Mouse (Mus musculus): ENCODE measurements around the gene Ccdc97. TPM values are rescaled to one million over a fixed set of nuclear protein-coding genes. Genes with fewer than 3 reads are reported as not detected.
A peak's percentile ranks its signal among the peaks of the same experiment; 100 is the strongest.

The Ccdc97 gene
- total RNA-seq (2021) = 10 to 100 TPM; 50.3 to 52.7 TPM

- intact Hi-C loops (cut with DNase I) = loop anchor here (2.0 kb wide), 1 partner anchor 32 kb away; the partner anchor contains the start of gene Tgfb1
- DNase-seq (ENCODE audit: low spot score) = peak; percentile 89
These were observed at the start of gene Ccdc97 for GRCm38 (mm10) chr7:25718788-25719417. Gene Ccdc97 (minus strand): TSS chr7:25719088.

DNA sequence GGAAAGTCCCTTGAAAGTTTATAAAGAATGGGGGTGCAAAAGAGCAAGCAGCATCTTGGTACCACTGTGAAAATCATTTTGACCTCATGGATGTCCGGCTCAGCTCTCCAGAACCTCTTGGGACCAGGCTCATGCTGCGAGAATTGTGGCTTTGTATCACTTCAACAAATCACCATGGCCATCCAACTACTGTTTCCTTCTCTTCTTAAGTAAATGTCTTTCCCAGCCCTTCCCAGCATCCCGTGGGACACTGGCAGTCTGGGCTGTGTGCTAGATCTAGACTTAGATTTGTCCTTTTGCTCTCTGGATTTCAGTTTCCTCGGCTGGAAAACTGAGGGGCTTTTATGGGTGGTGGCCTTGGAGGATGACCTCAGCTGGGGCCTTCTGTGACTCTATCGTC, 49.3 kb upstream of the Ccdc97 start:
- intact Hi-C loops (cut with DNase I) = no loop called here
- DNase-seq (ENCODE audit: low spot score) = no peak

DNA sequence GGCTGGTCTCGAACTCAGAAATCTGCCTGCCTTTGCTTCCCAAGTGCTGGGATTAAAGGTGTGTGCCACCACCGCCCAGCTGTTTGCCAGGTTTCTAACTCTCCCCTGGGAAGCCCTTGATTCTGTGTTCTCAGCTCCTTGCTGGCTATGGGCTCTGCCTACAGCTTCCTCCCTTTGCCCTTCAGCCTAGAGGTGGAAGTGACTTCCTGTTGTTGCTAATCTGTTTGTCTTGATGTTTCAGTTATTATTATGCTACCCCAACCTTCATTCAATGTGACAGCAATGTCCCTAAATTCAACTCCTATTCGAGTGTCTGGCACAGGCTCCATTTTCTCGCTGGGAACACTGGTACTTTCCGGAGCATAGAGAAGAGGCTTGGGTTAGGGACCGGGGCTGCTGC, 47.2 kb upstream of the Ccdc97 start:
- intact Hi-C loops (cut with DNase I) = no loop called here
- DNase-seq (ENCODE audit: low spot score) = no peak

DNA sequence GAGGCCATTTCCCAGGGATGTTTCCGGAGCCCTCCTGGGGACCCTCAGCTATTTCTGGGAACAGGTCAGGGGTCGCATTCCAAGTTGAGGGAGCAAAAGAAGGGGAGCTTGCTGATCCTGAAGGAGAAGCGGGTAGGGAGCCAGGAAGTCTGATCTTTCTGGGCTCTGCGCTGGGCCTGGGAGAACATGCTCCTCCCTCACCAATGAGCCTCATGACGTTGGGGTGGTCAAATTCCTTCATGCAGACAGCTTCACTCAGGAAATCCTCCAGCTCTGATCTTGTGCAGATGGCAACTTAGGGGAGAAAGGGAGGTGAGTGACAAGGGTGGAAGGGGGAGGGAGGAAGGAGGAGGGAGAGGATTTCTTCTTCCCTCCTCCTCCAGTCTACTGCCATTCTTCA, 45.3 kb upstream of the Ccdc97 start:
- DNase-seq (ENCODE audit: low spot score) = no peak
- intact Hi-C loops (cut with DNase I) = no loop called here

- intact Hi-C loops (cut with DNase I) = no loop called here
- DNase-seq (ENCODE audit: low spot score) = no peak
These were observed 44.8 kb upstream of the Ccdc97 start for GRCm38 (mm10) chr7:25763678-25764077.

- intact Hi-C loops (cut with DNase I) = loop anchor here (2.0 kb wide), 1 partner anchor 15 kb away; no protein-coding TSS in a partner anchor
- no peak for DNase-seq (ENCODE audit: low spot score)
These were observed 42.5 kb upstream of the Ccdc97 start for GRCm38 (mm10) chr7:25761354-25761753.

DNA sequence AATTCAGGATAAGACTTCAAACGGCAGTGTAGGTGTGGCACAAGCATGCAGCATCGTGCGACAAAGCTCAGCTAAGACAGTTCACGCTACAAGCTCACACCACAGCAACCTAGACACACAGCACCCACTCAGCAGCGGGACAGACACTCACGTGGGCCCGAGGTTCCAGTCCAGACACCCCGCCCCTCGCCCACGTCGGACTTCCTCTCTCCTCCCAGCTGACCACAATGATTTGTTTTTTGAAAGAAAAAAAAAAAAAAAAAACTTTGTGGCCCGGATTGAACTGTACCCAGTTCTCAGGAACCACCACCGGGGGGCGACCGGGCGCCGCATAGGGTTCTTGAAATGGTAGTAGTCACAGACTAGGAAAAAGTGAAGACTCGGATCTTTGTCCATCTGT, 37.1 kb upstream of the Ccdc97 start:
- intact Hi-C loops (cut with DNase I) = loop anchor here (1.0 kb wide), 1 partner anchor 49 kb away; no protein-coding TSS in a partner anchor
- DNase-seq (ENCODE audit: low spot score) = peak; percentile 89

DNA sequence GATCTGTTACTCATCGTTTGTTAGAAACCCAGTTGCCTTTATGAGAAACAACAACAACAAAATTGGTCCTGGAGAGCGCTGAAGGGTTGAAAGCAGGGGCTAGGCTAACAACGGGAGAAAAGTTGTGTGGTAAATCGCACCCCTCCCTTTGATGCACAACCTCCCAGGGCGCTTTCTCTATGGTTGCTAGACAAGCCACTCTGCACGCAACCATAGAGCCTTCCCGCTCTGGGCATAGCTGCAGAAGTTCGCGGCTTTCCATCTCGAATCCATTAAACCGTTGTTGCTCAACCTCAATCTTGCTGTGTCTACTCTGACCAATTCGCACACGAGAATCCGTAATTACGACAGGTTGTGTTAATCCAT, 36.6 kb upstream of the Ccdc97 start:
- intact Hi-C loops (cut with DNase I) = no loop called here
- DNase-seq (ENCODE audit: low spot score) = peak; percentile 35

DNA sequence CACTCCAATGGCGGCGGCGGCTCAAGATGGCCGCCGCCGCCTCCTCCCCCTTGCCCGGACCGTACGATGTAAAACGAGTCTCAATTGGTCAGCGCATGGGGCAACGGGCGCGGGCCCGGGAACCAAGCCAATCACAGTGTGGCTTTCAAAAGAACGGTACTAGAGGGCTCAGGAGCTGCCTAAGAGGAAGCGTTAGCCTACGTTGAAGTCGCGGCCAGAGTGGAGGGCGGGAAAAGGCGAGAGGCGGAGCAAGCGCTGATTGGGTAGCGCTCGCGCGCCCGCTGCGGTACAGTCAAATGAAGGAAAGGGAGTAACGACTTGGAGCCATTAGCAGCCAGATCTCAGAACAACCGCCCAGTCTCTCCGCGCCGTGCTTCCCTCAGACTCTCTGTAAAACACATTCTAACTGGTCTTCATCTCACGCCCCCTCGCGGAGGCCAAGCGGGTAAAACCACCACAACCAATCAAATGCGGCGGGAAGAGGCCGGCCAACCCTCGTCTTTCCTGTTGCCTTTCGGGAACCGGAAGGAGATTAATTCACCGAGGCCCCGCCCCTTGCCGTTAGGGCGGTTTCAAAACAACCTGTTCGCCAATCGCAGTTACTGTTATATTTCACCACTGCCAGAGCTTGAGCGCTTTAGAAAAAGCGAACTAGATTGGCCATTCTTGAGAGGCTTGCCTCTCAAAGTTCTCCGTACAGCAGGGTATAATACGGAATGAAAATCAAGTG, 36.0 kb upstream of the Ccdc97 start, which contains the start of gene Hnrnpul1:
Gene Hnrnpul1, minus strand, starts transcription at position 20 of the 730 bp plus-strand sequence.
- DNase-seq (ENCODE audit: low spot score) = peak; percentile 98
- intact Hi-C loops (cut with DNase I) = loop anchor here (5.0 kb wide), 1 partner anchor 73 kb away; the partner anchor contains the start of gene B9d2

- intact Hi-C loops (cut with DNase I) = loop anchor here (5.0 kb wide), 1 partner anchor 72 kb away; the partner anchor contains the start of gene B9d2
- no peak for DNase-seq (ENCODE audit: low spot score)
These were observed 35.5 kb upstream of the Ccdc97 start for GRCm38 (mm10) chr7:25754439-25754737.

DNA sequence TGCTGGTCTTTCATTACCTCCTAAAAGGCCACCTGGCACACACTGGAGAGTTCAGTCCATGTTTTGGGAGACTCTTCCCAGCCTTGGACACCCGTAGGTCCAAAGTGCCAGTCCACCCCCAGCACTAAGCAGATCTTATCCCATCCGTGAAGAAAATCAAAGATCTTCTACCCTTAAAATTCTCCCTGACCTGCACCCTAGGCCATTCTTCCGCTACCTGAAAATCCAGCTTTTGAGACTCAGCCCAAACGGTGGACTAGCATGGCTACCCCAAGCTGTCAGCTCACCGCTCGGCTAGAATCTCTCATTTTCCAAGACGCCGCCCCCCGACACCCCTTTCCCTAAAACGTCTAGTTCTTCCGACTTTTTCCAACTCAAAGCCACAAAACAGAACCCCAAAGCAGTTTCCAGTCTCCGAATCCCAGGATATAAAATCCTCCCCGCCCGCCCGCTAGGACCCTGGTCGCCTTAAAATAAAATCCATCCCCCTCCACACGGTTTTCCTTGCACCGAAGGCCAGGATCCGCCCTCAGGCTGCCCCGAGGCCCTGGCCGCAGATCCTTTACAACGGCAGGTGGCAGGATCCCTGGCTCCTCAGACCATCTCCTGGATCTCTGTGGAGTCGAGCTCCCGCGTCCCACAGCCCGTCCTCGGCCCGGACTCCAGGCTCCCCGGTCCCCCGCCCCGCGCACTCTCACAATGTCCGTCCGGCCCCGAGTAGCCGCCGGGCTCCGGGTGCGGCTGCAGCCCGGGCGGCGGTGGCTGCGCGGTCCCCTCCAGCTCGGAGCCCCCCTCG, 35.0 kb upstream of the Ccdc97 start:
- intact Hi-C loops (cut with DNase I) = loop anchor here (5.0 kb wide), 1 partner anchor 72 kb away; the partner anchor contains the start of gene B9d2
- DNase-seq (ENCODE audit: low spot score) = peak; percentile 22

- no peak for DNase-seq (ENCODE audit: low spot score)
- intact Hi-C loops (cut with DNase I) = loop anchor here (5.0 kb wide), 1 partner anchor 71 kb away; the partner anchor contains the start of gene B9d2
These were observed 34.2 kb upstream of the Ccdc97 start for GRCm38 (mm10) chr7:25753076-25753475.

DNA sequence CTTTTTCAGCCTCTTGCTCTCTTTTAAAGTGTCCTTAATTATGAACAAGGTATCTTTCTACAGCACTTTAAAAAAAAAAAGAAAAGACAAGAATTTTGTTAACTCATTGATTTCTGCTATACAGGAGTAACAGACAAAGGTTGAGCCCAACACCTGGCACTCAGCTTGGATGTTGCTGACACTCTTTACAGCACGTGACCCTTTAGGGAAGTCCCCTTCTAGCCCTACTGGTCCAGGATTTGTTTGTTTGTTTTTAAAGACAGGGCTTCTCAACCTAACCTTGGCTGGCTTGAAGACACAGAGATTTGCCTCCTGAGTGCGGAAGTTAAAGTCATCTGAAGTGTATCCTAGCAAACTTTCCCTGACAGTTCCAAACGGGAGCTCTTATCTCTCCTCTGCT, 28.0 kb upstream of the Ccdc97 start:
- no peak for DNase-seq (ENCODE audit: low spot score)
- intact Hi-C loops (cut with DNase I) = loop anchor here (2.0 kb wide), 1 partner anchor 14 kb away; no protein-coding TSS in a partner anchor

DNA sequence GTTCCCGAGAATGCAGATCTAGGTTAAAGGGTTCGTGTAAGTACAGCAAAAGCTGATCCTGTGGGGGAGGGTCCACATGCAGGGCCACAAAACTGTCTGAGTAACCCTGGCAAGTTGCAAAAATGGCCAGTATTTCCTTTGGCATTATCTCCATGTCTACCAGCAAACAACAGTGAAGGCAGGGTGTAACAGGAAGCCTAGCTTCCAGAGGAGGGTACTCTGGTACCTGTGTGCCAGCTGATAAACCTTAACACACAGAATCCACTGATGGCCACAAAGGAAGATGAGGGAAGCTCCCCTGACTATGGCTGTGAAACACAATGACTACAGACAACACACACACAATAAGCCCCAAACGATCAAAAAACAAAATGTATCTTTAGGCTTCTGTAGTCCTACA, 19.4 kb upstream of the Ccdc97 start:
- DNase-seq (ENCODE audit: low spot score) = no peak
- intact Hi-C loops (cut with DNase I) = no loop called here

- intact Hi-C loops (cut with DNase I) = no loop called here
- no peak for DNase-seq (ENCODE audit: low spot score)
These were observed 18.0 kb upstream of the Ccdc97 start for GRCm38 (mm10) chr7:25736920-25737319.

DNA sequence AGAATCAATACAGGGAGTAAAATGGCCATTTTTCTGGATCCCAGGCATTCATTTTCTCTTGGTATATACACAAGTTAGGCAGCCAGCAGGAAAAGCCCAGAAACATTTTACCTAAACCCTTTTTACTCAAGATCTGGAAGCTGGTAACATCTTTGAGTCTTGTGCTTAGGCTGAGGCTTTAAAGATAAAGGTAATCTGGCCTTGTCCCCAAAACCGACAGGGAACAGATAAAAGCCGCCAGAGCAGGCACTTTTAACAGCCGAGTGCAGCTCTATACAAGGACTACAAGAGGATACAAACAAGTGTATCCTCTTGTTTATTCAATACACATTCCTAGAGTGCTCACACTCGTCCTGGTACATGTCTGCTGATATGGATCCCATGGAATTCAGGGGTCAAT, 16.1 kb upstream of the Ccdc97 start:
- no peak for DNase-seq (ENCODE audit: low spot score)
- intact Hi-C loops (cut with DNase I) = no loop called here

DNA sequence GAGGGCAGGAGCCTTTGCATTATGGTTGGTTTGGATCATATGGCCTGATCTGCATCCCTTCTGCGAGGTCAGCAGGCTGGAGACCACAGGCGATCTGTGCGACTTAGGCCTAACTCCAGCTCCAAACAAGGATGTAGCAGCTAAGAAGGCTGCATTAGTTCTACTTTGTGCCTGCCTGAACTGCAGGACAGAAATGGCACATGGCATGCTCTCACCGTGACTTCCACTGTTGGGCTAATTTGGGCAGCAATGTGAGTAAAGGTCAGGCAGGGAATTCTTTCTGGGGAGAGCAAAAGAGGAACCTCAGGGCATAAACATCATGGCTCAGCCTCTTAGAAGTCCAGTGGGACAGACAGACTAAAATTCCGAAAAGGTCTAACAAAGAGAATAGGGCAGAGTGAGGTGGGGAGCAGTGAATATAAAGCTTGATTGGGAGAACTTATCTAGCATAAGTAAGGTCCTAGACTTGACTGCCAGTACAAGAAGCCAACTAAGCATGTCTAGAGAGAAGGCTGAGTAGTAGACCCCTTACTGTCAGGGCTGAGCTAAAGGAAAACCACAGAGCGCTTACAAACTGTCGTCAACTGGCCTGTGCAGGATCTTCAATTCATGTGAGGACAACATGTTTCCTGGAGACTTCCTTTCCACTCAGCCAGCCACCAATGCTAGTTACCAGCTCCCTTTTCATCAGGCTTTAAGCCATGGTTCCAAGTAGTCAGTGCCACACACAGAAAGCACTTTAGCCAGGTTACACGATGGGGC, 12.6 kb upstream of the Ccdc97 start:
- DNase-seq (ENCODE audit: low spot score) = no peak

GRCm38 (mm10) chr7:25729862-25730261, 11.0 kb upstream of the Ccdc97 start:
- intact Hi-C loops (cut with DNase I) = no loop called here
- DNase-seq (ENCODE audit: low spot score) = peak; percentile 64

More for the DNA sequence above, 12.6 kb upstream of the Ccdc97 start:
- intact Hi-C loops (cut with DNase I) = loop anchor here (2.0 kb wide), 1 partner anchor 15 kb away; no protein-coding TSS in a partner anchor

DNA sequence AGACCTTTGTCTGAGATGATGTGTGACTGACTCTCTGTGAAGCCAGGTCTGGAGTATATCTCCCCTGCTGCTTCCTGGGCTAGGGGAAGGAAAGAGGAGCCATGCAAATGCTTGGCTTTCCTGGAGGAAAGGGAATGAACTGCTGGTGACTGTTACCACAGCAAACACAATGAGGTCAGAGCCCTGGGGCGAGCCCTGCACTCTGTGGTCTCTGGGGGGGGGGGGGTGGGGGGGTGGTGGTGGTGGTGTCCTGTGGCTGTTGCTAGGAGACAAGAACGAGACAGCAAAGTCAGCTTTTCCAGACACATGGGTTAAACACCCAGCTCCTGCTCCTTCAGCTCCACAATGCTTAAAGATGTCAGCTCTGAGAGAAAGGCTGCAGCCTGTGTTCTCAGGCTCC, 10.5 kb upstream of the Ccdc97 start:
- no peak for DNase-seq (ENCODE audit: low spot score)
- intact Hi-C loops (cut with DNase I) = no loop called here

DNA sequence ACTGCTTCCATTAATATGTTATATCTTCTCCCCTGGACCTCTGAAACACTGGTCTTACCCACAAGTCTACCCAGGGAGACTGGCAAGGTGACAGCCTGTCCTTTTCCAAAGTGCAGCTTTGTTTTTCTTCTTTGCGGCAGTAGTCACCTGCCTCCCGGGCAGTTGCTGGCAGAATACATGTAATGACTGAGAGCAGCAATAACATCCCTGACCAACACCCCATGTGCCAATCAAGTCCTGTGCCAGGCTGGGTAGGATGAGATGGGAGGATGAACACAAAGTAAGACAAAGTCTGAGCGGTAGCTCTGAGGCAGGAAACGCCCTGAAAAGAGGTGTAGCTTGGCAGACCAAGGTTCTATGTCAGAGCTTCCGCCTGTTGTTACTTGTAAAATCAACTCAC, 8.9 kb upstream of the Ccdc97 start:
- intact Hi-C loops (cut with DNase I) = no loop called here
- DNase-seq (ENCODE audit: low spot score) = no peak

Data from heart, postnatal 25 days (tissue).